Mouse (Mus musculus) spleen, adult 2 months (tissue): Measurements from ENCODE around the gene Optc.

Source experiments
- CTCF ChIP-seq: fragments of 200-500 bp; IDR thresholded peaks from 2 replicates; pipeline ENCODE4 v1.5.1; 2011; ENCODE audit warnings: mild to moderate bottlenecking, inconsistent platforms; ENCODE audit not compliant: insufficient read depth, insufficient read length, insufficient replicate concordance; ENCODE audit errors: extremely low read depth
- POLR2A ChIP-seq: fragments of 200-500 bp; IDR thresholded peaks from 2 replicates; pipeline ENCODE4 v1.6.1; 2011; ENCODE audit warnings: low read depth, low read length, inconsistent platforms

DNA sequence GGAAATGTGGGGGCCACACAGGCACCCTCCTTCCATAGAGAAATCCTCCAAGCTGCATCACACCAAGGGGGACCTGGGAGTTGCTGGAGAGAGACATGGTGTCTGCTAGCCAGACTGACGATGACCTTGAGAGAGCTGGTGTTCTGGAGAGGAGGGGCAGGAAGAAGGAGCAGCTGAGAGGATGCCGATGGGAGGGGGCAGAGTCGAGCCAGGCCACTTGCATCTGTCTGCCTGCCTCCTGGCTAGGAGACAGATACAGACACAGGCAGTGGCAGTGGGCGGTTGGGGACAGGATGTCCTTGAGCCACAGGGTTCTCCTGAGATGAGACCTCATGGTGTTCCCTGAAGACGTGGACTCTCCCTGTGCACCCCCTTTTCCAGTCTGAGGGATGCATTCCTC, 16.3 kb downstream of the Optc start:
- TF ChIP-seq CTCF, result no peak
- no peak for TF ChIP-seq POLR2A
